In genomic region chr7:16895511-16895910, GRCm38 (mm10) we compare ENCODE assay signal across 8 mouse cellular contexts. TPM values are rescaled to one million over a fixed set of nuclear protein-coding genes. Genes with fewer than 3 reads are reported as not detected.
DNase-seq lines count a peak whose midpoint lies in the region; ATAC-seq and TF ChIP-seq lines count a peak whose summit lies in the region.

No protein-coding gene starts in this region.

- H3K27me3 ChIP-seq in lung, embryonic 14.5 days (ENCODE audit: insufficient read depth, low read length): peaks cover 20% of the 10 kb centered on the region
- peaks cover 25% of the 10 kb centered on the region for H3K27me3 ChIP-seq in forebrain, embryonic 13.5 days
- no peaks in the 10 kb centered on the region for H3K27me3 ChIP-seq in limb, embryonic 11.5 days (ENCODE audit: control insufficient read depth, insufficient read depth, low read length)
- peaks cover 27% of the 10 kb centered on the region for H3K27me3 ChIP-seq in neural tube, embryonic 13.5 days

- DNase-seq in lung, embryonic 14.5 days: no peak
- no peak for DNase-seq in lung, postnatal 36 days
- DNase-seq in limb, embryonic 11.5 days (ENCODE audit: low spot score): no peak
- DNase-seq in MN1 (ENCODE audit: low spot score): no peak
- no peak for DNase-seq in adrenal gland, postnatal 10 days
- no peak for DNase-seq in frontal cortex, postnatal 14 days (ENCODE audit: low spot score in 2 of 2)

- TF ChIP-seq CTCF in lung, embryonic 14.5 days (IDR thresholded peaks at IDR 0.05; ENCODE audit: low read depth): no peak

- H3K4me3 ChIP-seq in lung, embryonic 14.5 days (ENCODE audit: low read depth, low read length): peak overlapping the region; percentile 21; the same call in 1 of the 2 replicates
- H3K4me3 ChIP-seq in forebrain, embryonic 13.5 days: peak overlapping the region; percentile 27; the same call in 1 of the 2 replicates
- no peak overlapping the region for H3K4me3 ChIP-seq in limb, embryonic 11.5 days (ENCODE audit: low read depth, low read length)
- H3K4me3 ChIP-seq in neural tube, embryonic 13.5 days: peak overlapping the region; percentile 20

- H3K36me3 ChIP-seq in lung, embryonic 14.5 days (ENCODE audit: insufficient read depth): no peaks in the 10 kb centered on the region
- no peaks in the 10 kb centered on the region for H3K36me3 ChIP-seq in forebrain, embryonic 13.5 days (ENCODE audit: poor library complexity, severe bottlenecking)
- H3K36me3 ChIP-seq in limb, embryonic 11.5 days (ENCODE audit: control insufficient read depth, insufficient read depth, low read length): no peaks in the 10 kb centered on the region
- no peaks in the 10 kb centered on the region for H3K36me3 ChIP-seq in neural tube, embryonic 13.5 days

- H3K4me2 ChIP-seq in lung, embryonic 14.5 days: peak overlapping the region; percentile 60
- H3K4me2 ChIP-seq in forebrain, embryonic 13.5 days: peak overlapping the region; percentile 59
- peak overlapping the region; percentile 52 for H3K4me2 ChIP-seq in limb, embryonic 11.5 days (ENCODE audit: low read depth, severe bottlenecking)
- H3K4me2 ChIP-seq in neural tube, embryonic 13.5 days: peak overlapping the region; percentile 54

- no peak for ATAC-seq in lung, embryonic 14.5 days (ENCODE audit: insufficient read depth)
- no peak for ATAC-seq in forebrain, embryonic 13.5 days
- no peak for ATAC-seq in limb, embryonic 11.5 days (ENCODE audit: insufficient number of reproducible peaks, low FRiP score, low TSS enrichment, low read depth)
- ATAC-seq in neural tube, embryonic 13.5 days (ENCODE audit: low read depth): no peak

- peak overlapping the region; percentile 9; the same call in 1 of the 2 replicates for H3K9ac ChIP-seq in lung, embryonic 14.5 days
- 0 out of 2 replicates have a peak overlapping the region, but pooled peaks have one; percentile 43 for H3K9ac ChIP-seq in forebrain, embryonic 13.5 days
- no peak overlapping the region for H3K9ac ChIP-seq in limb, embryonic 11.5 days (ENCODE audit: low read length)
- peak overlapping the region; percentile 54 for H3K9ac ChIP-seq in neural tube, embryonic 13.5 days

- no peak overlapping the region for H3K27ac ChIP-seq in lung, embryonic 14.5 days (ENCODE audit: low read depth)
- no peak overlapping the region for H3K27ac ChIP-seq in forebrain, embryonic 13.5 days
- no peak overlapping the region for H3K27ac ChIP-seq in limb, embryonic 11.5 days (replicated peaks; ENCODE audit: low read depth, low read length)
- H3K27ac ChIP-seq in neural tube, embryonic 13.5 days (replicated peaks): no peak overlapping the region; the same call in 1 of the 2 replicates

- peaks cover 8% of the 10 kb centered on the region; the same call in 1 of the 2 replicates for H3K4me1 ChIP-seq in lung, embryonic 14.5 days (ENCODE audit: insufficient read depth)
- peaks cover 45% of the 10 kb centered on the region for H3K4me1 ChIP-seq in forebrain, embryonic 13.5 days
- peaks cover 40% of the 10 kb centered on the region for H3K4me1 ChIP-seq in limb, embryonic 11.5 days (ENCODE audit: control insufficient read depth, insufficient read depth, low read length)
- peaks cover 48% of the 10 kb centered on the region for H3K4me1 ChIP-seq in neural tube, embryonic 13.5 days (replicated peaks)

- WGBS in lung, embryonic 14.5 days: 24% methylated on average over 10 of the region's 10 CpGs
- 28% methylated on average over 10 of the region's 10 CpGs for WGBS in forebrain, embryonic 13.5 days
- WGBS in limb, embryonic 11.5 days: 36% methylated on average over 10 of the region's 10 CpGs
- 27% methylated on average over 10 of the region's 10 CpGs for WGBS in neural tube, embryonic 13.5 days

- no peaks in the 10 kb centered on the region for H3K9me3 ChIP-seq in lung, embryonic 14.5 days (ENCODE audit: low read depth, low read length)
- H3K9me3 ChIP-seq in forebrain, embryonic 13.5 days (replicated peaks): no peaks in the 10 kb centered on the region
- no peaks in the 10 kb centered on the region for H3K9me3 ChIP-seq in limb, embryonic 11.5 days (ENCODE audit: control insufficient read depth, low read length)
- no peaks in the 10 kb centered on the region for H3K9me3 ChIP-seq in neural tube, embryonic 13.5 days

RNA-seq across cellular contexts. Expression of gene Gng8, which starts 3.9 kb away (rescaled TPM):
- polyA plus RNA-seq in lung, embryonic 14.5 days (2014; fragmentation: Nextera tagmentation; extraction: Ambion mirVana): 10.8 and 11.1 TPM in 2 replicates
- 9.2 and 18.2 TPM in 2 replicates for polyA plus RNA-seq in forebrain, embryonic 13.5 days (2015; fragmentation: Nextera tagmentation; extraction: Ambion mirVana)
- polyA plus RNA-seq in limb, embryonic 11.5 days (2014; fragmentation: Nextera tagmentation; extraction: Ambion mirVana): 13.9 and 15.9 TPM in 2 replicates
- polyA plus RNA-seq in neural tube, embryonic 13.5 days (2015; fragmentation: Nextera tagmentation; extraction: Ambion mirVana): 15.4 and 24.1 TPM in 2 replicates
- 1 to 10 TPM in 1 of 2 experiments, under 1 TPM in 1; 0.84 to 2.0 TPM for total RNA-seq in adrenal gland, postnatal 10 days (2021)

RNA-seq across cellular contexts. Expression of gene Ptgir, which starts 10.8 kb away (rescaled TPM):
- 1.3 and 1.6 TPM in 2 replicates for polyA plus RNA-seq in lung, embryonic 14.5 days (2014; fragmentation: Nextera tagmentation; extraction: Ambion mirVana)
- polyA plus RNA-seq in forebrain, embryonic 13.5 days (2015; fragmentation: Nextera tagmentation; extraction: Ambion mirVana): 0.14 and 0.37 TPM in 2 replicates
- 0.24 and 0.44 TPM in 2 replicates for polyA plus RNA-seq in limb, embryonic 11.5 days (2014; fragmentation: Nextera tagmentation; extraction: Ambion mirVana)
- 3.1 and 3.6 TPM in 2 replicates for polyA plus RNA-seq in neural tube, embryonic 13.5 days (2015; fragmentation: Nextera tagmentation; extraction: Ambion mirVana)
- 1 to 10 TPM; 1.2 to 2.0 TPM for total RNA-seq in adrenal gland, postnatal 10 days (2021)

RNA-seq across cellular contexts. Expression of gene Dact3, which starts 20.4 kb away (rescaled TPM):
- polyA plus RNA-seq in lung, embryonic 14.5 days (2014; fragmentation: Nextera tagmentation; extraction: Ambion mirVana): 6.6 and 7.8 TPM in 2 replicates
- 2.0 and 2.3 TPM in 2 replicates for polyA plus RNA-seq in forebrain, embryonic 13.5 days (2015; fragmentation: Nextera tagmentation; extraction: Ambion mirVana)
- 14.6 and 15.7 TPM in 2 replicates for polyA plus RNA-seq in limb, embryonic 11.5 days (2014; fragmentation: Nextera tagmentation; extraction: Ambion mirVana)
- polyA plus RNA-seq in neural tube, embryonic 13.5 days (2015; fragmentation: Nextera tagmentation; extraction: Ambion mirVana): 3.7 and 3.9 TPM in 2 replicates
- 1 to 10 TPM; 5.7 to 7.0 TPM for total RNA-seq in adrenal gland, postnatal 10 days (2021)

RNA-seq across cellular contexts. Expression of gene Calm3, which starts 28.4 kb away (rescaled TPM):
- polyA plus RNA-seq in lung, embryonic 14.5 days (2014; fragmentation: Nextera tagmentation; extraction: Ambion mirVana): 139 and 155 TPM in 2 replicates
- 271 and 296 TPM in 2 replicates for polyA plus RNA-seq in forebrain, embryonic 13.5 days (2015; fragmentation: Nextera tagmentation; extraction: Ambion mirVana)
- polyA plus RNA-seq in limb, embryonic 11.5 days (2014; fragmentation: Nextera tagmentation; extraction: Ambion mirVana): 176 and 201 TPM in 2 replicates
- polyA plus RNA-seq in neural tube, embryonic 13.5 days (2015; fragmentation: Nextera tagmentation; extraction: Ambion mirVana): 275 and 297 TPM in 2 replicates
- 100 to 1,000 TPM; 224 to 252 TPM for total RNA-seq in adrenal gland, postnatal 10 days (2021)

RNA-seq across cellular contexts. Expression of gene Pnmal2, which starts 49.0 kb away (rescaled TPM):
- polyA plus RNA-seq in lung, embryonic 14.5 days (2014; fragmentation: Nextera tagmentation; extraction: Ambion mirVana): 3.1 and 3.3 TPM in 2 replicates
- polyA plus RNA-seq in forebrain, embryonic 13.5 days (2015; fragmentation: Nextera tagmentation; extraction: Ambion mirVana): 59.5 and 78.0 TPM in 2 replicates
- polyA plus RNA-seq in limb, embryonic 11.5 days (2014; fragmentation: Nextera tagmentation; extraction: Ambion mirVana): 4.8 TPM in 2 replicates
- 76.2 and 82.4 TPM in 2 replicates for polyA plus RNA-seq in neural tube, embryonic 13.5 days (2015; fragmentation: Nextera tagmentation; extraction: Ambion mirVana)
- total RNA-seq in adrenal gland, postnatal 10 days (2021): 10 to 100 TPM; 18.3 to 23.9 TPM
